In the genomic region with DNA sequence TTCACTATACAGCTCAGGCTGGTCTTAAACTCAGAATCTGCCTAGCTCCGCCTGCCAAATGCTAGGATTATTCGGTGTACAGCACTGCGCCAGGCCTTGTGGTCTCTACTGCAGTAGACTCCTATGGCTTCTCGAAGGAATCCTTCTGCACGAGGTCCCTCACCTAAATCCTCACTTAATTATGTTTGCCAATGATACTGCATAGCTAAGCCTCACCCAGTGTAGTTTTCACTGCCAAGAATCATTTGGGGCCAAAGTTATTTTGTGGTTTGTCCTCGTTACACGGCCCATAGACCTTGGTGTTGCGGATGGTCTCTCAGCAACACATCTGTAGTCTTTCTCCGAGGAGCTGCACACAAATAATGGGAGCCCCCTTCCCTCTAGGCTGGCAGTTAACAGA, we compare ENCODE assay signal across 10 mouse cellular contexts.
"Had no signal": no experiment of that assay in that cellular context is flagged by ENCODE, and none has a peak within 500 bp of the region (broad histone marks: within the 10 kb centered on the region; RNA-seq: fewer than 3 reads in every experiment).

No protein-coding gene starts in this region.

- H3K9ac ChIP-seq: liver, embryonic 15.5 days; midbrain, embryonic 13.5 days; stomach, embryonic 15.5 days had no signal

- H3K27ac ChIP-seq: layer of hippocampus, adult 2 months; limb, embryonic 10.5 days; liver, embryonic 15.5 days; midbrain, embryonic 13.5 days; stomach, embryonic 15.5 days had no signal

- ATAC-seq: midbrain, embryonic 13.5 days had no signal

- H3K4me3 ChIP-seq: layer of hippocampus, adult 2 months; limb, embryonic 10.5 days; liver, embryonic 15.5 days; midbrain, embryonic 13.5 days; stomach, embryonic 15.5 days had no signal

- H3K4me1 ChIP-seq: liver, embryonic 15.5 days; midbrain, embryonic 13.5 days had no signal

- H3K4me2 ChIP-seq: liver, embryonic 11.5 days; liver, embryonic 15.5 days; midbrain, embryonic 13.5 days; stomach, embryonic 15.5 days had no signal

- H3K27me3 ChIP-seq: liver, embryonic 15.5 days; midbrain, embryonic 13.5 days; stomach, embryonic 15.5 days had no signal

- H3K36me3 ChIP-seq: limb, embryonic 10.5 days; liver, embryonic 15.5 days; midbrain, embryonic 13.5 days; stomach, embryonic 15.5 days had no signal

- H3K9me3 ChIP-seq: limb, embryonic 10.5 days; liver, embryonic 15.5 days; stomach, embryonic 15.5 days had no signal

- DNase-seq: kidney, postnatal 10 days; kidney, postnatal 4 days; lung, adult 2 months; thymus, postnatal 36 days had no signal
